Mouse (Mus musculus) midbrain, postnatal 0 days (tissue): ENCODE measurements at regions not wholly inside any gene's neighbourhood (a gene's known extent, or its start where the extent isn't known, plus 50 kb on each side); places are given as distances from the start of the nearest gene placed in this dataset.

Experiments used
- ATAC-seq: fragments of 200-750 bp; cut with Nextera tagmentation; 2 replicates; pipeline ENCODE4 v1.8.0; 2017; ENCODE audit warnings: moderate number of reproducible peaks, mild to moderate bottlenecking, moderate TSS enrichment, moderate library complexity; ENCODE audit not compliant: low FRiP score
- DNase-seq: peaks from one replicate; pipeline ENCODE4 v3.0.0-alpha.2; 2015; ENCODE audit warnings: low spot score
- H3K27ac ChIP-seq: fragments of 300-500 bp; sonication (generic); 2 replicates; pipeline ENCODE4 v1.5.1; 2014; ENCODE audit warnings: low read depth, mild to moderate bottlenecking, low read length, mixed read lengths
- H3K27me3 ChIP-seq: fragments of 300-500 bp; sonication (generic); 2 replicates; pipeline ENCODE4 v1.6.1; 2014; ENCODE audit warnings: low read length, control low read depth, mixed read lengths; ENCODE audit not compliant: insufficient read depth
- H3K36me3 ChIP-seq: fragments of 300-500 bp; sonication (generic); 2 replicates; pipeline ENCODE4 v1.6.1; 2014; ENCODE audit warnings: low read length, control low read depth, mixed read lengths; ENCODE audit not compliant: insufficient read depth
- H3K4me1 ChIP-seq: fragments of 300-500 bp; sonication (generic); 2 replicates; pipeline ENCODE4 v1.6.1; 2014; ENCODE audit warnings: mild to moderate bottlenecking, control low read depth, antibody characterized with exemption, low read length, mixed read lengths; ENCODE audit not compliant: insufficient read depth
- H3K4me2 ChIP-seq: fragments of 300-500 bp; sonication (generic); 2 replicates; pipeline ENCODE4 v1.6.1; 2014; ENCODE audit warnings: low read depth, mild to moderate bottlenecking, low read length, mixed read lengths; ENCODE audit not compliant: poor library complexity, severe bottlenecking
- H3K4me3 ChIP-seq: fragments of 300-500 bp; sonication (generic); 2 replicates; pipeline ENCODE4 v1.5.1; 2014; ENCODE audit warnings: low read depth, mild to moderate bottlenecking, low read length, moderate library complexity
- H3K9ac ChIP-seq: fragments of 300-500 bp; sonication (generic); replicated peaks from 2 replicates; pipeline ENCODE4 v1.6.1; 2014; ENCODE audit warnings: mild to moderate bottlenecking, low read length, moderate library complexity, mixed read lengths; ENCODE audit not compliant: poor library complexity, severe bottlenecking
- H3K9me3 ChIP-seq: fragments of 300-500 bp; sonication (generic); 2 replicates; pipeline ENCODE4 v1.6.1; 2016; ENCODE audit warnings: low read length, control low read depth
- CTCF ChIP-seq: IDR thresholded peaks from 2 replicates; pipeline ENCODE4 v1.5.1; 2016; ENCODE audit warnings: antibody characterized with exemption, mild to moderate bottlenecking
- WGBS: fragments of 180-500 bp; shearing (Covaris S2); extraction: QIAGEN DNeasy Blood & Tissue Kit; methylation state at CpG from one replicate; pipeline ENCODE4 v1.1.7; 2014; 5-methylcytosine and 5-hydroxymethylcytosine counted together

- no peak overlapping the region for H3K9ac ChIP-seq
- no peaks in the 10 kb centered on the region for H3K27me3 ChIP-seq
- DNase-seq (no peak), ATAC-seq (no peak)
- TF ChIP-seq CTCF, result no peak
- no peaks in the 10 kb centered on the region for H3K9me3 ChIP-seq
- no peak overlapping the region for H3K27ac ChIP-seq
- H3K36me3 ChIP-seq, result no peaks in the 10 kb centered on the region
- no peaks in the 10 kb centered on the region for H3K4me1 ChIP-seq
- H3K4me3 ChIP-seq, result no peak overlapping the region
- no peak overlapping the region for H3K4me2 ChIP-seq
Measured at GRCm38 (mm10) chr4:27346892-27347291, 1000.2 kb upstream of the Manea start.

GRCm38 (mm10) chr4:27333279-27333678 lies 986.6 kb upstream of the Manea start:
- no peaks in the 10 kb centered on the region for H3K9me3 ChIP-seq
- H3K27ac ChIP-seq, result no peak overlapping the region
- H3K36me3 ChIP-seq, result no peaks in the 10 kb centered on the region
- no peak overlapping the region for H3K4me3 ChIP-seq
- TF ChIP-seq CTCF, result no peak
- DNase-seq, result no peak
- no peaks in the 10 kb centered on the region for H3K27me3 ChIP-seq
- 96% methylated on average over 3 of the region's 3 CpGs for WGBS
- no peak for ATAC-seq
- no peak overlapping the region for H3K9ac ChIP-seq
- no peak overlapping the region for H3K4me2 ChIP-seq
- H3K4me1 ChIP-seq, result no peaks in the 10 kb centered on the region
